Mouse (Mus musculus) heart, postnatal 4 days (tissue): ENCODE data around the gene Map3k5. TPM values are rescaled to one million over a fixed set of nuclear protein-coding genes. Genes with fewer than 3 reads are reported as not detected.
A peak's percentile ranks its signal among the peaks of the same experiment; 100 is the strongest.

Experiments used
- DNase-seq: peaks from one replicate; pipeline ENCODE4 v3.0.0; 2021
- total RNA-seq, 2 experiments: library from RNA; stranded (reverse); gene quantifications; 2 replicates each; pipeline ENCODE4 v1.2.3; 2021

The Map3k5 gene
- total RNA-seq, 2 experiments from 2014 or later: 27.7 to 28.3 TPM

DNA sequence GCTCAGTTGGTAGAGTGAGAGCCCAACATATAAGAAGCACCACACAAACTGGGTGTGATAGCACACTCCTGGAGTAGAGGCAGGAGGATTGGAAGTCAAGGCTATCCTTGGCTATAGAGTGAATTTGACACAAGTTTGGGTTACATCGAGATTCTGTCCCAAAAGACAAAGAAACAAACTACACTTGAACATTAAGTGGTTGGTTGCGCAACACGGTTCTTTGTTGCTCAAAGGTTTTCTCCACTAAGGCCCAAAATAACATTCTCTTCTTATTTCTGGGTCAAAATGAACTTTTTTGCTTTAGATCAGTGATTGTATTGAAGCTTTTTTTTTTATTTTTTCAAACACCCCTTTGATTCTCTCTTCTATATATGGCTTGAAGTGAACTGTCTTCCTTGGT is 75.7 kb downstream of the Map3k5 start:
- no peak for DNase-seq

DNA sequence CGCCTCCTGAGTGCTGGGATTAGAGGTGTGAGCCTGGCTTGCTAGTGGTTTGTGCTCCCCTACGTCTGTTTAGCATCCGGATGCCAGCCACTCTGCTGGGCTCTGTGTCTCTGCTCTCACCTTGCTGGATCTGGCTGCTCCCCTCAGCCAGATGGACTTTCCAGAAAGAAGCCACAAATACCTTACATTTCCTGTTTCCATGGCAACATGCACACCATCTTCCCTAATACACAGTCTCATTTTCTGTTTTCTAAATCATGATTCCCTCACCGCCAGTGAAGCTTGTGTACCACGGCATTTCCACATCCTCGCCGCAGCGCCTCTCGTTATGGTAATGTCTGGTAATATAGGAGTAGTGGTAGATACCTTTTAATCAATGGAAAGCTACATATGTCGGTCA is 84.1 kb downstream of the Map3k5 start:
- no peak for DNase-seq

DNA sequence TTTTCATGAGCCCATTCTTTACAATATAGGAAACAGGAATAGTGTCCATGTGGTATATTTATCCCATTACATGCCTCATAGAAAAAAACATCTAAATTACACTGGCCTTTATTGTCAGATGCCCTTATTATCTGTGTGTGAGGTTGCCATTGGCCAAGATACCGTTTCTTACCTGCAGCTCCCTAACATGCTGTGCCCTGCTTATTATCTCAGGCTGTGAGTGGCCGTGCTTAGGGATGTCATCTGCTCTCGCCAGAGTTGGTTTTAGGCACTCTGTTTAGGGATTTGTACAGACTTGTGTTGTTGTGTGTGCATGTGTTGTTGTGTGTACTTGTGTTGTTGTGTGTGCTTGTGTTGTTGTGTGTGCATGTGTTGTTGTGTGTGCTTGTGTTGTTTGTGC is 84.5 kb downstream of the Map3k5 start:
- no peak for DNase-seq

DNA sequence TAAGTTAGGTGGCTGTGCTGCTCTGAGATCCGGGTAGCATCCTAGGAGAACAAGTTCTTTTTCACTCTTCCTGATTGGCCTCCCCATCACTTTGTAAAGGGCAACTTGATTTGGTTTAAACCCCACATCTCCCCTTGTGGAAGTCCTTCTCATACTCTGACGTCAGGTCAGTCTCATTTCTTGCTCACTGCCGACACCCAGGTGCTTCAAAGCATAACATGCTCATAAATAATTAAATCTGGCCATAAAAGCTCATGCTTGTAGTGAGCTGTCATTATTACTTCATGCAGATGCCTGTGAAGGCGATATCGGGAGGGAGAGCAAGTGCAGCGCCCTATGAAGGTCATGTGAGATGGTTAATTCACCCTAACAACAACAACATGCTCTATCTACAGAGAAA is 87.0 kb downstream of the Map3k5 start:
- DNase-seq: no peak

DNA sequence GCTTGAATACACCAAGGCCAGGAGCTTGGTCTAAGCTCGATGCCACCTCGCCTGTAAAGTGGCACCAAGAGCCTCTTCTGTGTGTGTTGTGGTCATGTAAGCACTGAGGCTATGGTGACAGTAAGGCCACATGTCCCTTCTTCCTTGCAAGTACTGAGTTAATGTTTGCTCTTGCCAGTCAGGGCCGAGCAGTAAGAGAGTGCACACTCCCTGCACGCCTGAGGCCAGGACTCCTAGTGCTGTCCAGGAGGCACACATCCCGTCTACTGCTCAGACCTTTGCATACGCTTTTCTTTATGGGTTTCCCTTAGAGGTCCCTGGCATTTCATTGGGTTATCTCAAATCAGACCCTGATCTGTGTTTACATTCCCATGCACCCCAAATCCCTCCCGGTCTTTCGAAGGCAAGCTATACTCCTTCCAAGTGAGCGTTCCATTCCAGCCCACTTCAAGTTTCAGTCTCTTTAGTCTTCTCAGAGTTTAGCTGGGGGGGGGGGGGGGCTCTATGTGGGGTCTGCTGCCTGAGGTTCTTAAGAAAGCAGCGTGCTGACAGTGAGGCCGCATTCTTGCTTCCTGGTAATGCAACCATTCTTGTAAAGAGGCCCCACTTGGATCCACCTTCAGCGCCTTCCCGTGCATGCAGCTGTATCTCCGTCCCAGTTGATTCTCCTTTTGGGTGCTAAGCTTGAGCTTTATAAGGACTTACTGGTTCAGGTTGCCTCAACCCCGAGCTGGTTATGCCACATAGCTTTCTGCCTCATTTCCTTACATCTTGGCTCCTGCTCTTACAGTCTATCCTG is 87.6 kb downstream of the Map3k5 start:
- DNase-seq: no peak

DNA sequence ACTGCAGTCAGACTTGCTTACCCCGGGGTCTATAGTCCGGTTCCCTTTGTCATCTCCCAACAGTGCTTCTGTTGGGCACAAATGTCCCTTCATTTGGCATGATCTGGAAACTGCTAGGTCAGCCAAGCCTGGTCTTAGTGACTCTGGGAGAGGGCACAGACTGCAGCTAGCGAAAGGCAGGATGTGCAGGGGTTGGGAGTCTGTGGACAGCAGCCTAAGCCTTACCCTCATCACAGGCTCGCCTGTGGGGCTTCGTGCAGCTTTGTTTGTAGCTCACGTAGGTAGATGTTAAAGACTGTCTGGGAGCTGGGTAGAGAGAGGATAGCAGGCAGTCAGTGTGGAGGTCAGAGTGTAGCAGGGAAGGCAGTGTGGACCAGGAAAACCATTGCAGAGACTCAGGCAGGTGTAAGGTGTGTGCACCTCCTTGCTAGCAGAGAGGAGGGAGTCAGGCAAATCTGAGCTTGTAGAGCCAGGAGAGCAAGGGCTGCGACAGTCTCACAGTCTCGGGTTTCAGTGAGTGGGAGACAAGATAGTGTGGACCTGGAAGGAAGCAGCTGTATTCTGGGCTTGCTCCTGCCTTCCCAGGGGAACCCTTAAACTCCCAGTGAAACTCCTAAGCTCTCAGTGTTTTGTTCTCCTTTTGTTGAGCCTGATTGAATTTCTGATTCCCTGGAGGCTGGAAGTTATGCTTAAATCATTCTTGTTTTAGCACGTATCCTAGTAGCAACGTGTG is 88.5 kb downstream of the Map3k5 start:
- DNase-seq: no peak

DNA sequence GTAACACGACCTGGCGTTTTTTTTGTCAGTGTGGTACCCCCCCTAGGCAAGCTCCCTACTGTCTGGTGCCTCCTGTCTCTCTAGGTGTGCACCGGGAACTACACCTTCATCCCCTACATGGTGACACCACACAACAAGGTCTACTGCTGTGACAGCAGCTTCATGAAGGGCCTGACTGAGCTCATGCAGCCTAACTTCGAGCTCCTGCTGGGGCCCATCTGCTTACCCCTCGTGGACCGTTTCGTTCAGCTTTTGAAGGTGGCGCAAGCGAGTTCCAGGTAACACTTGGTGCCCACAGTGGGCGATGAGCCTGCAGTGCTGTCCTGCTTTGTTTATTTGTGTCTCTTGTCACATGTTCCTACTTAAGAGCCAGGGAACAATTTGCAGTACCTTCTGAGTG is 89.3 kb downstream of the Map3k5 start:
- no peak for DNase-seq

DNA sequence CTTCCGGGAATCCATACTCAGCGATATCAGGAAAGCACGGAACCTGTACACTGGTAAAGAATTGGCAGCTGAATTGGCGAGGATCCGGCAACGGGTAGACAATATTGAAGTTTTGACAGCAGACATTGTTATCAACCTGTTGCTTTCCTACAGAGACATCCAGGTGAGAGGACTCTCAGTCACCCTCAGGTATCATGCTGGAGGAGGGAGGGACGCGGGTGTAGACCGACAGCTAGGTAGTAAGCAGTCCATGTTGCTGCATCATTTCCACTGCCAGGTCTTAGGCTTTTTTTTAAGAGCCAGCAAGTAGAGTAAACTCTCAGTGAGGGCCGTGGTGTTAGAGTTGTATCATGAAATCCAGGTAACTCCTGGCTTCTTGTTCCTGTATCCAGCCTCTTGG is 90.6 kb downstream of the Map3k5 start:
- no peak for DNase-seq

DNA sequence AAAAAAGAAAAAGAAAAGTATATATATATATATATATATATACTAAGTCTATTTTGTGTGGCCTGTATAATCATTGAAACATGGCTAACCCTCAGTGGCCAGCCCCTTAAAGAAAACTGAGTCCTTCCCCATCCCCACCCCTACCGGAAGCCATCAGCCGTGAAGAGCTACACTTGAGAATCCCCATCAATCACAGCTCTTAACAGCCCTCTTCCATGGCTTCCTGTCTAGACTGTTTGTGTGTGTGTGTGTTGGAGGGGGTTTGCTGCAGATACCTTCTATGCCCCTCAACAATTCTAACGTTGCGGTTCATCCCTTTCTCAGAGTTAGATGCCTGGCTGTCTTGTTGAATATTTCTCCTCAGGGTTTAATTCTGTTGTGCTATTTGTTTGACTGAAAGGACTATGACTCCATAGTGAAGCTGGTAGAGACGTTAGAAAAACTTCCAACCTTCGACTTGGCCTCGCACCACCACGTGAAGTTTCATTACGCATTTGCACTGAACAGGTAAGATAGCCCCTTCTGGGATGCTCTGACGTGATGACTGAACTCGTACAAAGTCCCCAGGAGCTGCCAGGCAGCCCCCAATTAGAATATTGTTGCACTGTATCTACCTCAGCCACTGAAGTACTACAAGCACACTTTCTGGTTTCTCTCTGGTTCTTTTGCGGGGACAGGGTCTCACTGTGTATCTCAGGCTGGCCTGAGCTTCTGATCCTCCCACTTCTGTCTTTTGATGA is 91.7 kb downstream of the Map3k5 start:
- DNase-seq: no peak

DNA sequence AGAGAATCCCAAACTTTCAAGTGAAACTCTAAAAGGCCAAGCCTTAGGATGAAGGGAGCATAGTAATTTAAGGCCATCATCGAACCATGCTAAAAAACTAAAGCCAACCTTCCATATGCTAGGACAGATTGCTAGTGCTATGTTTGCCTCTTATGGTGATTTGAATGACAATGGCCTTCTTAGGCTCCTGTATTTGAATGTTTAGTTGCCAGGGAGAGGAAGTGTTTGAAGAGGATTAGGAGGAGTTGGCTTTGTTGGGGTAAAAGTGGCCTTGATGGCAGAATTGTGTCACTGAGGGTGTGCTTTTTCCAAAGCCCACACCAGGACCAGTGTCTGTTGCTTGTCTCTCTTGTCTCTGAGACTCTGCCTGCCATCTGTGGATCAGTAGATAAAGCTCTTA is 96.4 kb downstream of the Map3k5 start:
- DNase-seq: no peak

DNA sequence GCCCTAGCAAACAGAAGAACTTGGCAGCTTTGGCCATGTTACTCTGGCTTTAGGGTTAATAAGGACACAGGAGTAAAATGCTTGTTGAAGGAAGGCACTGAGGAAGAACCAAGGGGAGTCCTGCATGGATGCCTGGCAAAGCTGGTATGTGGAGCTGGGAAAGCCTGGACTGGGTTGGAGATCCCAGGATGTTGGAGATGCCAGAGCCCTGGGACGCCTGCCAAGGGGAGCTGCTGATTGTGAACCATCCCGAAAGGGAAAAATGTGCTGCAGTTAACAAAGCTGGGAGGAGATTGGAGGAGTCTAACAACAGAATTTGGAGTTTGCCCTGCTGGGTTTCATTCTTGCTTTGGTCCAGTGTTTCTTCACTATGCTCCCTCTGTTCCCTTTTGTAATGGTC is 97.7 kb downstream of the Map3k5 start:
- DNase-seq: peak; percentile 90

DNA sequence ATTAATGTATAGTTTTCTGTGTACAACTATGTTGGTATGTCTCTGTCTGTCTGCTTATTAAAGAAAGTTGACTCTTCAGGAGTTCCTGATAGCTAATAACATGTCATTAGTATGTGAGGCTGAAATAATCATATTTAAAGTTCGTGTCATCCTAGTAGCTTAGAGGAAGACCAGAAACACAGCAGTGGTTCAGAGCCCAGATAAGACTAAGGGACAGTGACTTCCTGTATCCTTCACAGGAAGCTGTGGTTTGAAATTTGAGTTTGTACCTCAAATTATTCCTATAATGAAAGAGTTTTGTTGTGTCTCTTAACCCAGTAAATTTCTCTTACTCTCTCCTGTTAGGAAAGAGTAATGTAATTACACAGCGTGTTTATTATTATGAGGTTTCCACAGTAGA is 102.1 kb downstream of the Map3k5 start:
- no peak for DNase-seq

DNA sequence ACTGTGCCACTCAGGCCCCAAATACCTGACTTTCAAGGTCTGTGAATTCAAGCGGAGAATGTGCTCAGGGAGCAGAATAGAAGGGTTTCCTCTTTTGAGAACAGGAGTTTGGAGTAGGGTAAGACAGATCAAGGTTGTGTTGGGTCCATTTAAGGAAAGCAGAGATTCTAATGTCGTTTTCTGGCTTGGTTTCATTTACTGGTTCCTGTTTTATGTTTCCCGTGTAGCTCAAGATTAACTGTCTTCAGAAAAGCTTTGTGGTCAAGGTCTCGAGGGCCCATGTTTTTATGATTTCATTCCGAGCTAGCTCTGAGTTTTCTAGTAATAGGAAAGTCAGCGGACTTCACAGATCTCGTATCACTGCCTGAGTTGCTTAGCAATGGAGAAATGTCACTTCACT is 102.6 kb downstream of the Map3k5 start:
- no peak for DNase-seq

DNA sequence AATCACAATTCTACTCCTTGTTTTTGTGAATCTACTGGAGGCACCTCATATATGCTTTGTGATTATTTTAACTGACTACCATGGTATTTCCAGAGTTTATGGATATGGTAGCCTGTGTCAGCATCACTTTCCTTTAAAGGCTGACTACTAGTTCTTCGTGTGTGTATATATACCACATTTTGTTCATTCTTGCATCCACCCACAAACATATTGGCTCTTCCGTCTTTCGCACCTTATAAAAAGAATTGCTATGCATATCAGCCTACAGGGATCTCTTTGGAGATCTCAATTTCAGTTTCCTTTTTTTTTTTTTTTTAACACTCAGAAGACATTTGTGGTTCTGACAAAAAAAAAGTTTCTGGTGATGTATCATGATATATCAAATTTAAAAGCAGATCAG is 105.3 kb downstream of the Map3k5 start:
- DNase-seq: no peak

DNA sequence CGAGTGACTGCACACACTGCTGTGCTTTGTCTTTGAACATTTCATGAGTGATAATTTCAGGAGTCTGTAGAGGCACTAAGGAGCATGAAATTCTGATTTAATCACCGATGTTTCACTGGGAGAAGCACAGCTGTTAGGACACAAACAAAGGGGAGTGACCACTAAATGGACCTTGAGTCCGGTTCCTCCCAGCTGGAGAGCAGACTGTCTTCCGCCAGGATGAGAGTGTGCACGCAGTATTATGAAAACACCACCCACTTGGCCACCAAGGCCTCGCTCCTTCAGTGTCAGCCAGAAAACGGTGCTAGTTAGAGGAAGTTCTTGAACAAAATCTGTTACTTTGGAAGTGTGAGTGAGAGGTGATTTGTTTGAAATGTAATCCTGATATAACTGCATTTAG is 105.8 kb downstream of the Map3k5 start:
- peak; percentile 17 for DNase-seq

DNA sequence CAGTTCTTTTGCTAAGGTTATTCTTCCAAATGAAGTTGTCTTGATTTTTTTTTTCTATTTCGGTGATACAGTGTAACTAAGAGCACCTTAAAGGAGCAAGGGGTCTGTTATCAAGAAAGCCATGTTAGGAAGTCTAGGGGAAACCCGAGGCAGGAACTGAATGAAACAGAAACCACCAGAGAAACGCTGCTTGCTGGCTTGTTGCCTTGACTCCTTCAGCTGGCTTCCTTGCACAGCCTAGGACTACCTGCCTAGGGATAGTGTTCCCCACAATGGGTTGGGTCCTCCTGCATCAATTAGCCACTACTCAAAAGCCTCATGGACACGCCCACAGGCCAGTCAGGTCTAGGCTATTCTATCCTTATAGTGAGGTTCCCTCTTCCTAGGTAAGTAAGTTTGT is 106.4 kb downstream of the Map3k5 start:
- DNase-seq: no peak

DNA sequence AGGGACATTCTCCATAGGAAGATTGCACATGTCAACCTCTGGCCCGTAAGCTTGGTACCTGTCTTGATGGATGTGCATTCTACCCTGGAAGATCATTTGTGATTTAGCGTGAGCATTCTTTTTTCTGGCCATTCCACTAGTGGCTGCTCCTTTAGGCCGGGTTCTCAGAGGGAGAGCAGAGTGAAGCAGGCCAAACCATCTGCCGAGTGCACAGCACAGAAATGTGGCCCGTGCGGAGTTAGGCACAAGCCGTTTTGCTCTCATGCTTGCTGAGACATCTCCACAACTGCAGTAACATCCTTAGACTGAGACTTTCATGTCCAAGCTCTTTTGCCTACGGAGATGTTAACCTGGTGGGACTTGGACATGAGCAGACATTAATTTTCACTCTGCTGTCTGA is 107.8 kb downstream of the Map3k5 start:
- DNase-seq: no peak

DNA sequence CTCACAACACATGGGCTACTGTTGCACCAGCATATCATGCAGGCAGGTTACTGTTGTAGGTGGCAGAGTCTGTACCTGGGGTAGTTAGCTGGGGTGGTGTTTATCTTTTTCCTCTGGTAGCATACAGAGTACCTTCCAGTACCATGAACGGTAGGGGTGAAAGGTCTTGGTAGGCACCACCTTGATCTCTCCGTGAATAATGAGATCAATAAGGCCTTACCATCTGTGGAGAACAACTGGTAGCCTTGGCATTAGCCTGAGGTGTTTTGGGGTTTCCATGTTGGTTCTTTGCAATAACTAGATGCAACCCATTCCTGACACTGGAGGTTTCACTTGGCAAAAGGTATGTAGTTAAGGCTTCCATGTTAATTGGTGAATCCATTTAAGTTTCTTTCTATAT is 109.8 kb downstream of the Map3k5 start:
- no peak for DNase-seq

DNA sequence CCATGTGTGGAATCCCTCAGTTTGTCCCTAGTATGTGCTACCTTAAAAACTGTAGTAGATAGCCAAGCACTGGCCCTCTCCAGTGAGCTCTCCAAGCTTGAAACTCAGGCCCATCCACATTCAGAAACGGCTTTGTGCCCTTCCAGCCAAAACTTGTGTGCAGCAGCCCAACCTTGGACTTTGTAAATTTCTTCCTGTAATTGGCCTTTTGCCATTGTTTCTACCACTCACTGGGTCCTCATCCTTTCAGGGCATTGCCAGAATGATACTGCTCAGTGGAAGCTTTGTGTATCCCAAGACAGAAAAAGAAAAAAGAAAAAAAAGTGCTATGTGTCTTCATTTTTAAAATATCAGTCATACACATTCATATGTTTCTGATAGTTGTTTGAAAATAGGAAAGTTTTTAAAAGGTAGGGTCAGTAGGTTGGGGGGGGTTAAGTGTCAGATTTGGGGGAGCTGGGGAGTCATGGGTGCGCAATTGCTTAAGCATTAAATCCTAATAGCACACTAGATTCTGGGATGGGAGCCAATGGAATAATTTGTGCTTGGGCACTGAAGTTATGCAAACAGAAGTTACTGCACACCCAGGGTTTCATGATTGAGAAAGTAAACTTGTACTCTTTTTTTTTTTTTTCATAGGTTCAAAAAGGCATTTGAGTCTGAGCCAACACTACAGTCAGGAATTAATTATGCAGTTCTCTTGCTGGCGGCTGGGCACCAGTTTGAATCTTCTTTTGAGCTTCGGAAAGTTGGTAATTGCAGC is 111.6 kb downstream of the Map3k5 start:
- no peak for DNase-seq

DNA sequence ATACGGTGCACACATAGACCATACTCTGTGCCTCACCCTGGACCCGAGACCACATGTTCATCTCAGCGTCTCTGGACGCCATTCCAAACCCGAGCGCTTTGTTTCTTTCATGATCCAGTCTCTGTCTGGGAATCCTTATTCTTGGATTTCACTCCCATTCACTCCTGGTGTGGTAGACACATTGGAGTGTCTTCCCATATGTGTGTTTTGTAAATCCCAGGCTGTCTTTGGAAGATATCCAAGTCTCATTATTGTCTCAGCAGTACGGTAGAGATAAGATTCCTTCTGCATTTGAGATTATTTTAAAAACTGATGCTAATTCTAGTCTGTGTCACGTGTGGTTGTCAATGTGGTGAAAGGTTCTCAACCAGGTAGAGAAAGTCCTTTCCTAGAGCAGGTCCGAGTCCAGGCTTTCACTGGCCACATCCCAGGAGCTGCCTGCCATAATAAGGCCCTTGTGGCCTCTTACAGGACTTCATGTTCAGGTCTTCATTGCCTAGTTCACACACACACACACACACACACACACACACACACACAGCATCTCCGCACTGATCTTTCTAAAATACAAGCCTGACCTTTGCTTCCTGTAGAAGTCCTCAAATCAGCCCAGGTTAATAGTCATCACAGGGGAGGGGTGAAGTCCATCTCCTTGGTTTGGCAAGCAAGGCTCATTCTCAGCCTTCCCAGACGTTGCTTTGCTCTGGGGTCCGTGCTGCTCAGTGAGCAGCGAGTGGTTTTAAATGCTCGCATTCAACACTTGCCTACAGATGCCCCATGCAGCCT is 122.8 kb downstream of the Map3k5 start:
- DNase-seq: no peak

DNA sequence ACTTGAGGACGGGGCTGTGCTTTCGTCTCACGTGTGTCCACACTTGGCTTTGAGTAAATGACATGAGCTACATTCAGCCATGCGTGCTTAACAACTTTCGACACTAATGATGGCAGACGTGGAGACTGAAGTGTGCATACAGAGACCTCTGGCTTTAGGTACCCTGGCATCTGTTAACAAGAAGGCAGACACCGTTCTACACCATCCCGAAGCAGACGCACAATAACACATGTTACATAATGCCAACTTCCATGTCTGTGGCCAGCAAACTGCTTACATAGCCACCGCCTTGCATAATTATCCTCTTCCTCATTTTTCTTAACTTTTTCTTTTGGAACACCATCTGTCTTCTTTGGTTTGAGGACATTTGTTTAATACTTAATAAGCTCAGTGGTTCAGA is 123.8 kb downstream of the Map3k5 start:
- DNase-seq: no peak

DNA sequence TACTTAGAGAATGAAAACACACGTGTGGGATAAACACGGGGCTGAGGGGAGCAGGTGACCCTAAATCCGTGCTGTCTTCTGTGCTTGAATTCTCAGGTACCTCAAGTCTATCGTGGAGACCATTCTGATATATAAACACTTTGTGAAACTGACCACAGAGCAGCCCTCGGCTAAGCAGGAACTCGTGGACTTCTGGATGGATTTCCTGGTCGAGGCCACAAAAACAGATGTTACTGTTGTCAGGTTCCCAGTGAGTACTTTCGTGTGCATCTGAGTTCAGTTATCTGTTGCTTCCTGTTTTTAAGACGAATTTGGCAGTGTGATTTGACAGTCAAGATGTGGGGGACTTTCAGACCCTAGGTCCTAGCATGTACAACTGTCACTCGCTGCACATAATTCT is 124.6 kb downstream of the Map3k5 start:
- DNase-seq: no peak
